Comparison of ENCODE assay signal across 10 mouse cellular contexts in genomic region chr13:60743381-60744077, GRCm38 (mm10). TPM values are rescaled to one million over a fixed set of nuclear protein-coding genes. Genes with fewer than 3 reads are reported as not detected.
DNase-seq lines count a peak whose midpoint lies in the region; ATAC-seq and TF ChIP-seq lines count a peak whose summit lies in the region.
"Had no signal": no experiment of that assay in that cellular context is flagged by ENCODE, and none has a peak within 500 bp of the region (broad histone marks: within the 10 kb centered on the region; RNA-seq: fewer than 3 reads in every experiment).

No protein-coding gene starts in this region.

- no peak overlapping the region for H3K9ac ChIP-seq in midbrain, embryonic 13.5 days (replicated peaks)

- DNase-seq in left cerebral cortex, adult 2 months (ENCODE audit: extremely low spot score in 1 of 2, low spot score in 2 of 2), result no peak
- DNase-seq in left cerebral cortex, postnatal 4 days, result no peak
- DNase-seq in c-Kit-positive CD71-positive TER-119-negative erythroid progenitor cells, embryonic 14.5 days (ENCODE audit: low read depth), result peak; percentile 78
- DNase-seq in heart, postnatal 10 days, result peak; percentile 25 to 44
- DNase-seq in thymus, postnatal 4 days, result no peak
- no peak for DNase-seq in layer of hippocampus, postnatal 14 days (ENCODE audit: low spot score in 2 of 2)
- DNase-seq in cerebellum, adult 11-12 months, result no peak

- H3K36me3 ChIP-seq in midbrain, embryonic 13.5 days, result peaks cover 44% of the 10 kb centered on the region
- H3K36me3 ChIP-seq: G1E had no signal

- peak; percentile 57; the same call in 1 of the 2 replicates for ATAC-seq in midbrain, embryonic 13.5 days

- H3K4me3 ChIP-seq in left cerebral cortex, adult 2 months, result no peak overlapping the region
- no peak overlapping the region for H3K4me3 ChIP-seq in midbrain, embryonic 13.5 days (replicated peaks)

- H3K4me2 ChIP-seq in midbrain, embryonic 13.5 days (replicated peaks), result no peak overlapping the region

- 75% methylated on average over 13 of the region's 13 CpGs for WGBS in midbrain, embryonic 13.5 days

- peaks cover 11% of the 10 kb centered on the region for H3K4me1 ChIP-seq in midbrain, embryonic 13.5 days (replicated peaks)

- intact Hi-C loops in left cerebral cortex, adult 2 months (cut with DNase I), result loop anchor here (1.0 to 10.0 kb wide), 3 partner anchors 264 to 899 kb away; partner anchors contain the start of gene Gas1
- intact Hi-C loops in left cerebral cortex, postnatal 4 days (cut with DNase I), result loop anchor here (2.0 to 10.0 kb wide), 4 partner anchors 141 to 879 kb away; partner anchors contain the start of gene Dapk1
- intact Hi-C loops in heart, postnatal 10 days (cut with DNase I), result loop anchor here (1.0 to 5.0 kb wide), 2 partner anchors 264 to 901 kb away; no protein-coding TSS in a partner anchor

- TF ChIP-seq CTCF in left cerebral cortex, adult 2 months (IDR thresholded peaks at IDR 0.05), result no peak

- peak overlapping the region; percentile 32; the same call in 1 of the 2 replicates for H3K27ac ChIP-seq in left cerebral cortex, adult 2 months
- H3K27ac ChIP-seq in midbrain, embryonic 13.5 days, result peak overlapping the region; percentile 41

- no peaks in the 10 kb centered on the region for H3K9me3 ChIP-seq in midbrain, embryonic 13.5 days

- no peaks in the 10 kb centered on the region for H3K27me3 ChIP-seq in midbrain, embryonic 13.5 days

RNA-seq across cellular contexts. Expression of gene BC051665, which starts 42.6 kb away (rescaled TPM):
- total RNA-seq in left cerebral cortex, adult 2 months (2021), result not detected
- not detected for total RNA-seq in left cerebral cortex, postnatal 4 days (2021)
- not detected for total RNA-seq in heart, postnatal 10 days (2021)
- not detected in 2 replicates for polyA plus RNA-seq in midbrain, embryonic 13.5 days (2015; fragmentation: Nextera tagmentation; extraction: Ambion mirVana)
- total RNA-seq in layer of hippocampus, postnatal 14 days (2021), result not detected
- total RNA-seq: G1E had no signal
- polyA plus RNA-seq: G1E; kidney, adult 2 months had no signal

RNA-seq across cellular contexts. Expression of gene Ctsll3, which starts 59.1 kb away (rescaled TPM):
- total RNA-seq in left cerebral cortex, adult 2 months (2021), result not detected
- not detected for total RNA-seq in left cerebral cortex, postnatal 4 days (2021)
- total RNA-seq in heart, postnatal 10 days (2021), result not detected
- polyA plus RNA-seq in midbrain, embryonic 13.5 days (2015; fragmentation: Nextera tagmentation; extraction: Ambion mirVana), result not detected in 2 replicates
- total RNA-seq in layer of hippocampus, postnatal 14 days (2021), result not detected
- total RNA-seq: G1E had no signal
- polyA plus RNA-seq: G1E; kidney, adult 2 months had no signal

Comparison
In these comparisons a context has a peak if more than half of its experiments do, and no peak if none do; other contexts are left out.
1. DNase-seq: peak in c-Kit-positive CD71-positive TER-119-negative erythroid progenitor cells, embryonic 14.5 days (single experiment) and heart, postnatal 10 days (2 of 2); none in left cerebral cortex, adult 2 months (0 of 2), left cerebral cortex, postnatal 4 days (single experiment), thymus, postnatal 4 days (single experiment), layer of hippocampus, postnatal 14 days (0 of 2) and cerebellum, adult 11-12 months (single experiment).